In genomic region chr16:4651624-4652023, GRCm38 (mm10) we compare ENCODE assay signal across 12 mouse cellular contexts. TPM values are rescaled to one million over a fixed set of nuclear protein-coding genes. Genes with fewer than 3 reads are reported as not detected.
DNase-seq lines count a peak whose midpoint lies in the region; ATAC-seq lines count a peak whose summit lies in the region.
"Had no signal": no experiment of that assay in that cellular context is flagged by ENCODE, and none has a peak within 500 bp of the region (broad histone marks: within the 10 kb centered on the region; RNA-seq: fewer than 3 reads in every experiment).

No protein-coding gene starts in this region.

- peaks cover 75% of the 10 kb centered on the region for H3K36me3 ChIP-seq in forebrain, embryonic 10.5 days (replicated peaks)
- H3K36me3 ChIP-seq in forebrain, embryonic 13.5 days (ENCODE audit: poor library complexity, severe bottlenecking) = peaks cover 52% of the 10 kb centered on the region; the same call in 1 of the 2 replicates
- peaks cover 34% of the 10 kb centered on the region for H3K36me3 ChIP-seq in kidney, embryonic 16.5 days (ENCODE audit: insufficient read depth, low read length)
- peaks cover 25% of the 10 kb centered on the region for H3K36me3 ChIP-seq in limb, embryonic 11.5 days (ENCODE audit: control insufficient read depth, insufficient read depth, low read length)

- peaks cover 84% of the 10 kb centered on the region for H3K4me1 ChIP-seq in forebrain, embryonic 10.5 days
- H3K4me1 ChIP-seq in forebrain, embryonic 13.5 days = peaks cover 21% of the 10 kb centered on the region
- peaks cover 44% of the 10 kb centered on the region for H3K4me1 ChIP-seq in kidney, embryonic 16.5 days (ENCODE audit: insufficient read depth, low read length)
- H3K4me1 ChIP-seq in limb, embryonic 11.5 days (ENCODE audit: control insufficient read depth, insufficient read depth, low read length) = peaks cover 86% of the 10 kb centered on the region
- H3K4me1 ChIP-seq: forebrain, embryonic 15.5 days had no signal

- no peaks in the 10 kb centered on the region for H3K9me3 ChIP-seq in forebrain, embryonic 10.5 days
- no peaks in the 10 kb centered on the region for H3K9me3 ChIP-seq in forebrain, embryonic 13.5 days (replicated peaks)
- H3K9me3 ChIP-seq in kidney, embryonic 16.5 days (ENCODE audit: low read length) = no peaks in the 10 kb centered on the region
- no peaks in the 10 kb centered on the region for H3K9me3 ChIP-seq in limb, embryonic 11.5 days (ENCODE audit: control insufficient read depth, low read length)
- H3K9me3 ChIP-seq: forebrain, embryonic 15.5 days had no signal

- no peak overlapping the region; the same call in 1 of the 2 replicates for H3K9ac ChIP-seq in forebrain, embryonic 13.5 days
- H3K9ac ChIP-seq in kidney, embryonic 16.5 days (replicated peaks; ENCODE audit: low read length) = no peak overlapping the region
- H3K9ac ChIP-seq in limb, embryonic 11.5 days (ENCODE audit: low read length) = peak overlapping the region; percentile 40; the same call in 1 of the 2 replicates
- H3K9ac ChIP-seq: forebrain, embryonic 15.5 days had no signal

- ATAC-seq in forebrain, embryonic 13.5 days = no peak
- ATAC-seq in kidney, embryonic 16.5 days (ENCODE audit: low FRiP score, low TSS enrichment) = no peak
- peak; percentile 89 for ATAC-seq in limb, embryonic 11.5 days (ENCODE audit: insufficient number of reproducible peaks, low FRiP score, low TSS enrichment, low read depth)
- no peak for ATAC-seq in megakaryocyte progenitor cell, adult 5-6 weeks (replicated peaks; ENCODE audit: poor library complexity)
- ATAC-seq: forebrain, embryonic 15.5 days had no signal

- 58% methylated on average over 7 of the region's 7 CpGs for WGBS in forebrain, embryonic 10.5 days
- 66% methylated on average over 7 of the region's 7 CpGs for WGBS in forebrain, embryonic 13.5 days
- 72% methylated on average over 7 of the region's 7 CpGs for WGBS in kidney, embryonic 16.5 days
- 23% methylated on average over 7 of the region's 7 CpGs for WGBS in limb, embryonic 11.5 days

- H3K27me3 ChIP-seq in forebrain, embryonic 10.5 days (ENCODE audit: poor library complexity, severe bottlenecking) = no peaks in the 10 kb centered on the region
- H3K27me3 ChIP-seq in forebrain, embryonic 13.5 days = no peaks in the 10 kb centered on the region
- no peaks in the 10 kb centered on the region for H3K27me3 ChIP-seq in kidney, embryonic 16.5 days (ENCODE audit: insufficient read depth, low read length)
- no peaks in the 10 kb centered on the region for H3K27me3 ChIP-seq in limb, embryonic 11.5 days (ENCODE audit: control insufficient read depth, insufficient read depth, low read length)
- H3K27me3 ChIP-seq: forebrain, embryonic 15.5 days had no signal

- peak; percentile 60 for DNase-seq in forebrain, embryonic 10.5 days (ENCODE audit: extremely low spot score, low spot score)
- no peak for DNase-seq in kidney, adult 8-10 months
- DNase-seq in embryo, embryonic 11 days = peak; percentile 81
- peak; percentile 91 for DNase-seq in limb, embryonic 11.5 days (ENCODE audit: low spot score)
- DNase-seq in frontal cortex, postnatal 36 days (ENCODE audit: low spot score in 2 of 2) = no peak
- DNase-seq: cerebellum, adult 11 months; kidney, adult 11 months; left cerebral cortex, postnatal 4 days had no signal

- H3K4me3 ChIP-seq in forebrain, embryonic 10.5 days = no peak overlapping the region; the same call in 1 of the 2 replicates
- no peak overlapping the region for H3K4me3 ChIP-seq in forebrain, embryonic 13.5 days
- no peak overlapping the region for H3K4me3 ChIP-seq in kidney, embryonic 16.5 days (ENCODE audit: low read length)
- H3K4me3 ChIP-seq in limb, embryonic 11.5 days (ENCODE audit: low read depth, low read length) = no peak overlapping the region
- H3K4me3 ChIP-seq: forebrain, embryonic 15.5 days had no signal

- H3K27ac ChIP-seq in forebrain, embryonic 10.5 days = peak overlapping the region; percentile 81
- no peak overlapping the region for H3K27ac ChIP-seq in forebrain, embryonic 13.5 days
- H3K27ac ChIP-seq in kidney, embryonic 16.5 days (ENCODE audit: low read length) = 0 out of 2 replicates have a peak overlapping the region, but pooled peaks have one; percentile 8
- H3K27ac ChIP-seq in limb, embryonic 11.5 days (replicated peaks; ENCODE audit: low read depth, low read length) = peak overlapping the region; percentile 92
- H3K27ac ChIP-seq: forebrain, embryonic 15.5 days had no signal

- H3K4me2 ChIP-seq in forebrain, embryonic 13.5 days = no peak overlapping the region
- H3K4me2 ChIP-seq in kidney, embryonic 16.5 days (replicated peaks; ENCODE audit: low read depth, low read length) = no peak overlapping the region
- H3K4me2 ChIP-seq in limb, embryonic 11.5 days (ENCODE audit: low read depth, severe bottlenecking) = peak overlapping the region; percentile 21; the same call in 1 of the 2 replicates
- H3K4me2 ChIP-seq: forebrain, embryonic 15.5 days had no signal

RNA-seq across cellular contexts. Expression of gene Dnaja3, which starts 11.8 kb away (rescaled TPM):
- polyA plus RNA-seq in forebrain, embryonic 10.5 days (2016; fragmentation: Nextera tagmentation; extraction: Ambion mirVana) = 63.7 and 66.3 TPM in 2 replicates
- 48.0 and 53.2 TPM in 2 replicates for polyA plus RNA-seq in forebrain, embryonic 13.5 days (2015; fragmentation: Nextera tagmentation; extraction: Ambion mirVana)
- polyA plus RNA-seq in kidney, embryonic 16.5 days (2015; fragmentation: Nextera tagmentation; extraction: Ambion mirVana) = 89.6 and 95.3 TPM in 2 replicates
- polyA plus RNA-seq in limb, embryonic 11.5 days (2014; fragmentation: Nextera tagmentation; extraction: Ambion mirVana) = 56.5 and 59.1 TPM in 2 replicates
- 24.6 and 26.3 TPM in 2 replicates for total RNA-seq in megakaryocyte progenitor cell, adult 5-6 weeks (2015)
- 59.5 and 71.1 TPM in 2 replicates for total RNA-seq in megakaryocyte progenitor cell, adult 5-6 weeks (2017)

RNA-seq across cellular contexts. Expression of gene Vasn, which starts 11.9 kb away (rescaled TPM):
- 9.2 and 9.3 TPM in 2 replicates for polyA plus RNA-seq in forebrain, embryonic 10.5 days (2016; fragmentation: Nextera tagmentation; extraction: Ambion mirVana)
- 2.3 and 2.7 TPM in 2 replicates for polyA plus RNA-seq in forebrain, embryonic 13.5 days (2015; fragmentation: Nextera tagmentation; extraction: Ambion mirVana)
- 26.8 TPM in 2 replicates for polyA plus RNA-seq in kidney, embryonic 16.5 days (2015; fragmentation: Nextera tagmentation; extraction: Ambion mirVana)
- polyA plus RNA-seq in limb, embryonic 11.5 days (2014; fragmentation: Nextera tagmentation; extraction: Ambion mirVana) = 20.2 and 22.3 TPM in 2 replicates
- 0.07 and 0.49 TPM in 2 replicates for total RNA-seq in megakaryocyte progenitor cell, adult 5-6 weeks (2015)
- 0.17 and 0.34 TPM in 2 replicates for total RNA-seq in megakaryocyte progenitor cell, adult 5-6 weeks (2017)

RNA-seq across cellular contexts. Expression of gene Pam16, which starts 26.8 kb away (rescaled TPM):
- 93.5 and 94.7 TPM in 2 replicates for polyA plus RNA-seq in forebrain, embryonic 10.5 days (2016; fragmentation: Nextera tagmentation; extraction: Ambion mirVana)
- polyA plus RNA-seq in forebrain, embryonic 13.5 days (2015; fragmentation: Nextera tagmentation; extraction: Ambion mirVana) = 142 and 149 TPM in 2 replicates
- 67.8 and 80.4 TPM in 2 replicates for polyA plus RNA-seq in kidney, embryonic 16.5 days (2015; fragmentation: Nextera tagmentation; extraction: Ambion mirVana)
- 107 and 115 TPM in 2 replicates for polyA plus RNA-seq in limb, embryonic 11.5 days (2014; fragmentation: Nextera tagmentation; extraction: Ambion mirVana)
- 74.0 and 86.1 TPM in 2 replicates for total RNA-seq in megakaryocyte progenitor cell, adult 5-6 weeks (2015)
- 19.1 and 35.2 TPM in 2 replicates for total RNA-seq in megakaryocyte progenitor cell, adult 5-6 weeks (2017)

RNA-seq across cellular contexts. Expression of gene Coro7, which starts 28.0 kb away (rescaled TPM):
- polyA plus RNA-seq in forebrain, embryonic 10.5 days (2016; fragmentation: Nextera tagmentation; extraction: Ambion mirVana) = 17.6 and 19.1 TPM in 2 replicates
- 19.4 and 20.1 TPM in 2 replicates for polyA plus RNA-seq in forebrain, embryonic 13.5 days (2015; fragmentation: Nextera tagmentation; extraction: Ambion mirVana)
- 21.4 and 24.0 TPM in 2 replicates for polyA plus RNA-seq in kidney, embryonic 16.5 days (2015; fragmentation: Nextera tagmentation; extraction: Ambion mirVana)
- polyA plus RNA-seq in limb, embryonic 11.5 days (2014; fragmentation: Nextera tagmentation; extraction: Ambion mirVana) = 13.1 and 15.7 TPM in 2 replicates
- 62.1 and 67.0 TPM in 2 replicates for total RNA-seq in megakaryocyte progenitor cell, adult 5-6 weeks (2015)
- total RNA-seq in megakaryocyte progenitor cell, adult 5-6 weeks (2017) = 34.1 and 40.2 TPM in 2 replicates

RNA-seq across cellular contexts. Expression of gene Glis2, which starts 57.1 kb away (rescaled TPM):
- 22.5 and 23.2 TPM in 2 replicates for polyA plus RNA-seq in forebrain, embryonic 10.5 days (2016; fragmentation: Nextera tagmentation; extraction: Ambion mirVana)
- polyA plus RNA-seq in forebrain, embryonic 13.5 days (2015; fragmentation: Nextera tagmentation; extraction: Ambion mirVana) = 16.7 and 19.4 TPM in 2 replicates
- 43.6 and 53.6 TPM in 2 replicates for polyA plus RNA-seq in kidney, embryonic 16.5 days (2015; fragmentation: Nextera tagmentation; extraction: Ambion mirVana)
- polyA plus RNA-seq in limb, embryonic 11.5 days (2014; fragmentation: Nextera tagmentation; extraction: Ambion mirVana) = 26.2 and 27.4 TPM in 2 replicates
- 1.1 and 1.5 TPM in 2 replicates for total RNA-seq in megakaryocyte progenitor cell, adult 5-6 weeks (2015)
- 0.64 and 1.1 TPM in 2 replicates for total RNA-seq in megakaryocyte progenitor cell, adult 5-6 weeks (2017)

Comparison
In these comparisons a context has a peak if more than half of its experiments do, and no peak if none do; other contexts are left out.
1. DNase-seq: peak in forebrain, embryonic 10.5 days (single experiment), embryo, embryonic 11 days (single experiment) and limb, embryonic 11.5 days (single experiment); none in kidney, adult 8-10 months (0 of 2) and frontal cortex, postnatal 36 days (0 of 2).